Mouse (Mus musculus): ENCODE measurements around the gene Thrap3. TPM values are rescaled to one million over a fixed set of nuclear protein-coding genes. Genes with fewer than 3 reads are reported as not detected.

Thrap3 gene
- polyA plus RNA-seq, 1 experiment from 2014 or later = 232 TPM

DNA sequence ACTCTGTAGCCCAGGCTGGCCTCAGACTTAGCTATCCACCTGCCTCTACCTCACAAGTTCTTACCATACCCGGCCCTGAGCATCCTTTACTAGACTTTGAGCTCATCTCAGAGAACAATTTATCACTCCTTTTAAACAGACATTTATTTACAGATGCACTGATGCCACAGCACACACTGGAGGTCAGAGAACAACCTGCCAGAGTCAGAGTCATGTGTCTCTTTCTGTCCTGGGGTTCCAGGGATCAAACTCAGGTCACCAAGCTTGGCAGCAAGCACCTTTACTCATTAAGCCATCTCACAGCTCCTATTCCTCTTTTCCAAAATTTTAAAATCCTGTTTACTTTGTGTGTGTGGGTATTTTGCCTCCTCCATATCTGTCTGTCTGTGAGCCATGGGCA, 2.8 kb upstream of the Thrap3 start:
- H3K4me3 ChIP-seq (ENCODE audit: low read depth, low read length) = no peak overlapping the region
- no peaks in the 10 kb centered on the region for H3K4me1 ChIP-seq (ENCODE audit: control insufficient read depth, insufficient read depth, low read length)
- no peaks in the 10 kb centered on the region for H3K36me3 ChIP-seq (replicated peaks; ENCODE audit: control insufficient read depth, insufficient read depth, low read depth, low read length)
- WGBS = 75% methylated on average over 1 of the region's 1 CpGs
- no peak for DNase-seq (ENCODE audit: low spot score)
- H3K27ac ChIP-seq (replicated peaks; ENCODE audit: low read depth, low read length) = no peak overlapping the region
- H3K9ac ChIP-seq (replicated peaks; ENCODE audit: low read length) = no peak overlapping the region
- no peaks in the 10 kb centered on the region for H3K9me3 ChIP-seq (replicated peaks; ENCODE audit: control insufficient read depth, low read length)
- H3K27me3 ChIP-seq (ENCODE audit: control insufficient read depth, insufficient read depth, low read length) = no peaks in the 10 kb centered on the region
- no peak overlapping the region for H3K4me2 ChIP-seq (ENCODE audit: low read depth, low read length)
- ATAC-seq (replicated peaks; ENCODE audit: insufficient number of reproducible peaks, low FRiP score, low TSS enrichment, low read depth) = no peak

DNA sequence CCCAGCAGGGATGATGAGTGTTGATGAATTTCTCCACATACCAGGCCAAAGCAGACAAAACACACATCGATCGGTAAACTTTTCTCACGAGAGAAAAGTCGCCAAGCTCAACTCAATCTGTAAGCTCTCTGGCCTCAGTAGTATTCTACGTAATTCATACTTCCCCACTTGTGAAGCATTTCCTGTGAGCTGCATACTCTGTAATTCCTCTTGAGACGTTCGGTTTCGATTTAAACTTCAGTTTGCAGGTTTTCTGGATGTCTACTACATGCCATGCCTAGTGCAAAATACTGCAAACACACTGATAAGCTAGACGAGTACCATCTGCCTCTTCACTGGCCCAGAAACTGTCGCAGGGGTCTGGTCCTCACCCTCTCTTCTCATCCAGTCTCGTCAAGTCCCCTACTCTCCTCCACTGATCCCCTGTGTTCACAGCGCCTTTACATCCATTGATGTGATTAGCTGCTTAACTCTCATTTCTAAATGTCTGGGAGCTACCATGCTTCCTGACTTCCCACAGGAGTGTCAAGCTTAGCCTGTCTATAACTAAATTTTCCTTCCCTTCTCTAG, 2.2 kb upstream of the Thrap3 start:
- DNase-seq (ENCODE audit: low spot score) (no peak), ATAC-seq (replicated peaks; ENCODE audit: insufficient number of reproducible peaks, low FRiP score, low TSS enrichment, low read depth) (no peak)
- no peak overlapping the region for H3K27ac ChIP-seq (replicated peaks; ENCODE audit: low read depth, low read length)
- H3K27me3 ChIP-seq (ENCODE audit: control insufficient read depth, insufficient read depth, low read length) = no peaks in the 10 kb centered on the region
- 84% methylated on average over 12 of the region's 12 CpGs for WGBS
- H3K4me3 ChIP-seq (ENCODE audit: low read depth, low read length) = no peak overlapping the region
- H3K4me1 ChIP-seq (ENCODE audit: control insufficient read depth, insufficient read depth, low read length) = no peaks in the 10 kb centered on the region
- H3K4me2 ChIP-seq (ENCODE audit: low read depth, low read length) = no peak overlapping the region
- no peak overlapping the region for H3K9ac ChIP-seq (replicated peaks; ENCODE audit: low read length)
- H3K9me3 ChIP-seq (replicated peaks; ENCODE audit: control insufficient read depth, low read length) = no peaks in the 10 kb centered on the region
- no peaks in the 10 kb centered on the region for H3K36me3 ChIP-seq (replicated peaks; ENCODE audit: control insufficient read depth, insufficient read depth, low read depth, low read length)

DNA sequence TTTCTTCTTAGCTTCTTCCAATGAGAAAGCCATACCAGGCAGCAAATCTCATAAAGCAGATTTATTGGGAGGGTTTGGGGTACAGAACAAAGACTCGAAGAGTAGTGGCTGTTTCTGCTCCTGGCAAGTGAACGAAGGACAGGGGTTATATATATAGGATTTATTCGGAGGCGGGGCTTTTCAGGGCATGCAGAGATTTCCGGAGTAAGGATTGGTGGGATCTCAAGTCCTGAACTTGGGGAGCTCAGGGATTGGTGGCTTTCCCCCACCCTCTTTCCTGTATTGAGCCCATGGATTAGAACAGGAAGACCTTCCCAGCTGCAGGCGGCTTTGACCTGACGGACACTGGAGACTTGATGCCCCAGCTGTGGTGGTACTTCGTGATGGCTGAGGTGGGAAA, 1.5 kb upstream of the Thrap3 start:
- 76% methylated on average over 8 of the region's 8 CpGs for WGBS
- no peak overlapping the region for H3K4me2 ChIP-seq (ENCODE audit: low read depth, low read length)
- H3K9ac ChIP-seq (replicated peaks; ENCODE audit: low read length) = no peak overlapping the region
- no peaks in the 10 kb centered on the region for H3K9me3 ChIP-seq (replicated peaks; ENCODE audit: control insufficient read depth, low read length)
- no peaks in the 10 kb centered on the region for H3K27me3 ChIP-seq (ENCODE audit: control insufficient read depth, insufficient read depth, low read length)
- no peak overlapping the region for H3K27ac ChIP-seq (replicated peaks; ENCODE audit: low read depth, low read length)
- ATAC-seq (replicated peaks; ENCODE audit: insufficient number of reproducible peaks, low FRiP score, low TSS enrichment, low read depth) (no peak), DNase-seq (ENCODE audit: low spot score) (no peak)
- no peaks in the 10 kb centered on the region for H3K36me3 ChIP-seq (replicated peaks; ENCODE audit: control insufficient read depth, insufficient read depth, low read depth, low read length)
- no peak overlapping the region for H3K4me3 ChIP-seq (ENCODE audit: low read depth, low read length)
- H3K4me1 ChIP-seq (ENCODE audit: control insufficient read depth, insufficient read depth, low read length) = no peaks in the 10 kb centered on the region

DNA sequence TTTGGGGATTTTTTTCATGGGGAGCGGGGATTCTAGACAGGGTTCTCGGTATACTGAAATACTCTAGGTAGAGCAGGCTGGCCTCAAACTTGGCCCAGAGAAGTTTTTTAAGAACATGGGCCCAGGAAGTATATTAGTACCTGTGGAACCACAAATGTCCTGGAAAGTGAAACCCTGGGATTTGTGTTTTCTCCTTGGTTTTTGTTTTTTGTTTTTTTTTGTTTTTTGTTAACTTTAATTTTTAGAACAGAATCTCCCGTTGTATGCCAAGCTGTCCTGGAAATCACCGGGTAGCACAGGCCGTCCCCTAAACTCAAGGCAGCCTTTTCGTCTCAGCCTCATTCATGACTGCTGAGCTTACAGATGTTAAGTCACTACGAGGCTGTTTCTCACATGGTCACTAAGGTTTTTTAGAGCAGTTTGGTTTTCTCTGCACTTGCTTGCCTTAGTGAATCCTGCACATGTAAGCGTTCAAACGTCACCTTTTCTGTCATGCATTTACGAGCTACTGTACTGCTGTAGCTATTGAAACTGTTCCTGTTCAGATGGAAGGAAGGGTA, 856 bp upstream of the Thrap3 start:
- Histone ChIP-seq H3K9me3 (replicated peaks; ENCODE audit: control insufficient read depth, low read length) (no peaks in the 10 kb centered on the region), H3K27me3 (ENCODE audit: control insufficient read depth, insufficient read depth, low read length) (no peaks in the 10 kb centered on the region), H3K4me3 (ENCODE audit: low read depth, low read length) (peak overlapping the region; percentile 75), H3K4me1 (ENCODE audit: control insufficient read depth, insufficient read depth, low read length) (no peaks in the 10 kb centered on the region), H3K4me2 (ENCODE audit: low read depth, low read length) (peak overlapping the region; percentile 52), H3K36me3 (replicated peaks; ENCODE audit: control insufficient read depth, insufficient read depth, low read depth, low read length) (no peaks in the 10 kb centered on the region), H3K27ac (replicated peaks; ENCODE audit: low read depth, low read length) (peak overlapping the region; percentile 78), H3K9ac (replicated peaks; ENCODE audit: low read length) (peak overlapping the region; percentile 62)
- WGBS = 69% methylated on average over 10 of the region's 10 CpGs
- DNase-seq (ENCODE audit: low spot score) (no peak), ATAC-seq (replicated peaks; ENCODE audit: insufficient number of reproducible peaks, low FRiP score, low TSS enrichment, low read depth) (no peak)

DNA sequence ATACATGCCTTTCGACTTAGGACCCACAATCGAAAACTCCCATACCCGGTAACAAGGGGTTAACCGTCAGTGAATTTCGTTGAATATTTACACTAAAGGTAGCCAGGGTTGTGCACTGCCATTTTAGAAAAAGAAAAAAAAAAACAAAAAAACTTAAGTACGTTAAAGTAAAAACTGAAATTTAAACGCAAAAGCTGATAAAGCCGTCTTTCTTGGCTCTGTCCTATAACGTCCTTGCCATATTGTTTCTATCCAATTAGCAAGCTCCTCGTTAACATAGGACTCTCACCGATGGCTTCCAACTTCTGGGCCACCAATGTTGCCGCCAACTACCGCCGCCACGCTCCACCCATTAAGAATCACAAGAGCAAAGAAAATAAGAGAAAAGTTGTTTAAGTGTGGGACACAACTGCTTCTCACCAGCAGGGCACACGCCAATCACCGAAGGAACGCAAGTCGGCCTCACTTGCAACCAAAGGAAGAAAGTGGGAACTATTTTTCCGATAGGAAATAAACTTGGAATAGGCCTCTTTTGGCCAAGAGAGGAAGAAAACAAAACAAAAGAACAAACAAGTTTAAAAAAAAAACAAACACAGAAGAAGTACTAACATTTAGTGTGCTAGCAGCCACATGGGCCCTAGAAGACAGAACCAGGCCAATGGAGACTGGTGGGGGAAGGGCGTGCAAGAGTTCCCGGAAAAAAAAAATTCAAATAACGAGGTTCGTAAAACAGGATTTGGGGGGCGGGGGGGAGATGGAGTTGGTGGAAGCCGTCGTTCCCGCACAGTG, 852 bp downstream of the Thrap3 start:
- 1% methylated on average over 28 of the region's 28 CpGs for WGBS

DNA sequence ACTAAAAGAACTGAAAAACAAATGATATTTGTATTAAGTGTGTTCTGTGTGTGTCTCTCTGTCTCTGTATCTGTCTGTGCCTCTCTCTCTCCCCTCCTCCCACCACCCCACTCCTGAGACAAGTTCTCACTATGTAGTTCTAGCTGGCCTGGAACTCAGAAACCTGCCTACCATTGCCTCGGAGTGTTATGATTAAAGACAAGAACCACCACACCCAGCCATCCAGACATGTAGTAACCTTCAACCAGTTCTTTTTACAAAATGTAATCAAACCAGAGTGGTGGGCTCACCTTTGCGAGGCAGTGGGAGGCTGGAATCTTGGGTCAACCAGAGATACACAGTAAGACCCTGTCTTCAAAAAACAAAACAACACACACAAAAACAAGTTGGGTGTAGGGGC, 1.9 kb downstream of the Thrap3 start:
- no peaks in the 10 kb centered on the region for H3K4me1 ChIP-seq (ENCODE audit: control insufficient read depth, insufficient read depth, low read length)
- peak overlapping the region; percentile 25 for H3K9ac ChIP-seq (replicated peaks; ENCODE audit: low read length)
- peak overlapping the region; percentile 55 for H3K4me2 ChIP-seq (ENCODE audit: low read depth, low read length)
- no peaks in the 10 kb centered on the region for H3K27me3 ChIP-seq (ENCODE audit: control insufficient read depth, insufficient read depth, low read length)
- DNase-seq (ENCODE audit: low spot score) = no peak
- no peaks in the 10 kb centered on the region for H3K9me3 ChIP-seq (replicated peaks; ENCODE audit: control insufficient read depth, low read length)
- peak overlapping the region; percentile 75 for H3K4me3 ChIP-seq (ENCODE audit: low read depth, low read length)
- H3K36me3 ChIP-seq (replicated peaks; ENCODE audit: control insufficient read depth, insufficient read depth, low read depth, low read length) = no peaks in the 10 kb centered on the region
- H3K27ac ChIP-seq (replicated peaks; ENCODE audit: low read depth, low read length) = no peak overlapping the region
- WGBS = 67% methylated on average over 2 of the region's 2 CpGs
- ATAC-seq (replicated peaks; ENCODE audit: insufficient number of reproducible peaks, low FRiP score, low TSS enrichment, low read depth) = no peak

More for the DNA sequence above, 852 bp downstream of the Thrap3 start:
- ATAC-seq (replicated peaks; ENCODE audit: insufficient number of reproducible peaks, low FRiP score, low TSS enrichment, low read depth) (no peak), DNase-seq (ENCODE audit: low spot score) (peak; percentile 63)
- no peaks in the 10 kb centered on the region for H3K27me3 ChIP-seq (ENCODE audit: control insufficient read depth, insufficient read depth, low read length)
- peak overlapping the region; percentile 75 for H3K4me3 ChIP-seq (ENCODE audit: low read depth, low read length)
- no peaks in the 10 kb centered on the region for H3K9me3 ChIP-seq (replicated peaks; ENCODE audit: control insufficient read depth, low read length)
- H3K9ac ChIP-seq (replicated peaks; ENCODE audit: low read length) = peak overlapping the region; percentile 90
- H3K27ac ChIP-seq (replicated peaks; ENCODE audit: low read depth, low read length) = peak overlapping the region; percentile 93
- no peaks in the 10 kb centered on the region for H3K36me3 ChIP-seq (replicated peaks; ENCODE audit: control insufficient read depth, insufficient read depth, low read depth, low read length)
- H3K4me1 ChIP-seq (ENCODE audit: control insufficient read depth, insufficient read depth, low read length) = no peaks in the 10 kb centered on the region
- H3K4me2 ChIP-seq (ENCODE audit: low read depth, low read length) = peak overlapping the region; percentile 55

DNA sequence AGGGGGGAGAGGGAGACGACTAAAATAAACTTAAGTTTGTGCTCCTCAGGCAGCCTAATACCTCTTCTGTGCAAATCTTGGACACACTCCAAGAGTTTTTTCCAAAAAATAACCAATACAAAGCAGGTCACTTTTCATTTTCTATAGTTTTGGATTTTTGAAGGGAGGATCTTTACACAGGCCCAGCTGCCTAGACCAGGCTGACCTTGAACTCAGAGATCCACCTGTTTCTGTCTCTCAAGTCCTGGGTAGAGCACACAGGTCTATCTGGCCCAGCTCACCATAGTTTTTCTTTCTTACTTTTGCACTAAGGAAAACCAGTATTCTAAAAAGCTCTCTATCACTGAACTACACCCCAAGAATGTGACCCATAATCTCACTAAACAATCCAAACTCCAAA, 2.5 kb downstream of the Thrap3 start:
- H3K9ac ChIP-seq (replicated peaks; ENCODE audit: low read length) = no peak overlapping the region

DNA sequence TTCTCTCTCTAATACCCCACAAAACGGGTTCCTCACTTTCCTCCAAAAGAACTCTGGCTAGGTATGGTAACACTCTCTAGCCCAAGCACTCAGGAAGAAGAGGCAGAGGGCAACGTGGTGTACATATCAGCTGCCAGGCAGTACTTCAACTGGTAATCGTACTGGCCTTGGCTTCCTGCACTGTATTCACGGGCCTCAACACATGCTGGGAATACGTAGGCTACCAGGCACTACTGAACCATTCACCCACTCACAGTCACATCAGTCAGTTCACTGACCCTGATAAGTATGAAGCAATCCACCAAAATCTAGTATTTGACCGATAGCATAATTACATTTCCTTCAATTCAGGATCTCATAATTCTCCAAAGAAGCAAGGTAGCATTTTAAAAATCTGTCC, 3.0 kb downstream of the Thrap3 start:
- Histone ChIP-seq H3K4me1 (ENCODE audit: control insufficient read depth, insufficient read depth, low read length) (no peaks in the 10 kb centered on the region), H3K4me2 (ENCODE audit: low read depth, low read length) (no peak overlapping the region), H3K36me3 (replicated peaks; ENCODE audit: control insufficient read depth, insufficient read depth, low read depth, low read length) (no peaks in the 10 kb centered on the region), H3K9ac (replicated peaks; ENCODE audit: low read length) (no peak overlapping the region), H3K9me3 (replicated peaks; ENCODE audit: control insufficient read depth, low read length) (no peaks in the 10 kb centered on the region), H3K4me3 (ENCODE audit: low read depth, low read length) (0 out of 2 replicates have a peak overlapping the region, but pooled peaks have one; percentile 5), H3K27me3 (ENCODE audit: control insufficient read depth, insufficient read depth, low read length) (no peaks in the 10 kb centered on the region), H3K27ac (replicated peaks; ENCODE audit: low read depth, low read length) (no peak overlapping the region)
- 87% methylated on average over 6 of the region's 6 CpGs for WGBS
- DNase-seq (ENCODE audit: low spot score) = no peak
- ATAC-seq (replicated peaks; ENCODE audit: insufficient number of reproducible peaks, low FRiP score, low TSS enrichment, low read depth) = no peak

More for the DNA sequence above, 2.5 kb downstream of the Thrap3 start:
- no peaks in the 10 kb centered on the region for H3K9me3 ChIP-seq (replicated peaks; ENCODE audit: control insufficient read depth, low read length)
- no peak overlapping the region for H3K27ac ChIP-seq (replicated peaks; ENCODE audit: low read depth, low read length)
- H3K4me1 ChIP-seq (ENCODE audit: control insufficient read depth, insufficient read depth, low read length) = no peaks in the 10 kb centered on the region
- H3K36me3 ChIP-seq (replicated peaks; ENCODE audit: control insufficient read depth, insufficient read depth, low read depth, low read length) = no peaks in the 10 kb centered on the region
- 73% methylated on average over 1 of the region's 1 CpGs for WGBS
- DNase-seq (ENCODE audit: low spot score) = no peak
- no peaks in the 10 kb centered on the region for H3K27me3 ChIP-seq (ENCODE audit: control insufficient read depth, insufficient read depth, low read length)
- ATAC-seq (replicated peaks; ENCODE audit: insufficient number of reproducible peaks, low FRiP score, low TSS enrichment, low read depth) = no peak
- no peak overlapping the region for H3K4me3 ChIP-seq (ENCODE audit: low read depth, low read length)
- no peak overlapping the region for H3K4me2 ChIP-seq (ENCODE audit: low read depth, low read length)

All from embryonic facial prominence, embryonic 11.5 days (tissue).